Mouse (Mus musculus): Measurements from ENCODE around the gene Pef1.

DNA sequence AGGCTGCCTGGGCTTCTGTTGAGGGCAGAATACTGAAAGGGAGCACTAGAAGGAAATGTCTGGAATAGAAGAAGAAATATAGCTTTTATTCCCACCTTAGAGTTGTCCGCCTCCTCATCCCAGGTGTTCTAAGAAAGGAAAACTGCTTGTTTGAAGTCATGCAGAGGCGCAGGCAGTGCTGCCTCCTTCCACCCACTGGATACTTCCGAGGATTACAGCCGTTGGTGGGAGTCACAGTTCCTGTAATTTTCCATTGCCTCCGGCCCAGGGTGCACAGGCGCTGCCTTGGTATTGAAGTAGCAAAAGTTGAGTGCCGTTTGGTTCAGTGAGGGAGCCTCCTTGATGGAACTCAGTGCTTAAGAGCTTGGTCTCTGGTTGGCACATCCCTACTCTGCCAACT, 7.7 kb downstream of the Pef1 start:
- no peak for TF ChIP-seq CTCF (IDR thresholded peaks at IDR 0.05; ENCODE audit: insufficient read depth, low read depth, low read length)
- no peak for TF ChIP-seq POLR2A (IDR thresholded peaks at IDR 0.05; ENCODE audit: insufficient read depth, low read depth, low read length)

Measured in olfactory bulb, adult 2 months (tissue).